Mouse (Mus musculus) layer of hippocampus, postnatal 25 days (tissue): ENCODE results near the gene Kif1bp. TPM values are rescaled to one million over a fixed set of nuclear protein-coding genes. Genes with fewer than 3 reads are reported as not detected.

ENCODE experiments used
- DNase-seq, 2 experiments: peaks; one replicate each; pipeline ENCODE4 v3.0.0; 2022; ENCODE audit warnings: mixed read lengths in 2 of 2, low spot score in 1 of 2; ENCODE audit errors: extremely low spot score in 1 of 2
- total RNA-seq, 2 experiments: library from RNA; stranded (reverse); gene quantifications; 2 replicates each; pipeline ENCODE4 v1.2.3; 2021

Gene Kif1bp
- total RNA-seq, 2 experiments from 2014 or later, result 212 to 215 TPM

GRCm38 (mm10) chr10:62557736-62558135 is 20.5 kb downstream of the Kif1bp start:
- no peak for DNase-seq

GRCm38 (mm10) chr10:62556558-62556901 is 21.7 kb downstream of the Kif1bp start:
- DNase-seq, result no peak

GRCm38 (mm10) chr10:62555705-62556557 is 22.3 kb downstream of the Kif1bp start:
- no peak for DNase-seq

- DNase-seq, result no peak
Measured at GRCm38 (mm10) chr10:62553611-62554091, 24.6 kb downstream of the Kif1bp start.

- no peak for DNase-seq
Measured at GRCm38 (mm10) chr10:62550787-62551300, 27.4 kb downstream of the Kif1bp start.

GRCm38 (mm10) chr10:62549523-62550166 is 28.6 kb downstream of the Kif1bp start:
- DNase-seq, result peak; percentile 45 to 80

GRCm38 (mm10) chr10:62546441-62546840 is 31.8 kb downstream of the Kif1bp start:
- no peak for DNase-seq

GRCm38 (mm10) chr10:62545759-62546158 is 32.5 kb downstream of the Kif1bp start:
- no peak for DNase-seq

- DNase-seq, result no peak
Measured at GRCm38 (mm10) chr10:62544316-62544715, 33.9 kb downstream of the Kif1bp start.

GRCm38 (mm10) chr10:62543399-62543808 is 34.9 kb downstream of the Kif1bp start:
- no peak for DNase-seq

GRCm38 (mm10) chr10:62542928-62543327 is 35.3 kb downstream of the Kif1bp start:
- no peak for DNase-seq

- no peak for DNase-seq
Measured at GRCm38 (mm10) chr10:62542507-62542906, 35.8 kb downstream of the Kif1bp start.

- no peak for DNase-seq
Measured at GRCm38 (mm10) chr10:62541499-62541898, 36.8 kb downstream of the Kif1bp start.

GRCm38 (mm10) chr10:62540800-62541199 is 37.5 kb downstream of the Kif1bp start:
- DNase-seq, result no peak

GRCm38 (mm10) chr10:62534509-62534908 is 43.7 kb downstream of the Kif1bp start:
- DNase-seq, result no peak

GRCm38 (mm10) chr10:62532832-62533231 is 45.4 kb downstream of the Kif1bp start:
- no peak for DNase-seq

- no peak for DNase-seq
Measured at GRCm38 (mm10) chr10:62530183-62530582, 48.1 kb downstream of the Kif1bp start.

- DNase-seq, result no peak
Measured at GRCm38 (mm10) chr10:62527351-62527750, 50.9 kb downstream of the Kif1bp start, which contains the start of gene Srgn. Srgn (minus strand) TSS chr10:62527451.

- DNase-seq, result no peak
Measured at GRCm38 (mm10) chr10:62522346-62522950, 55.8 kb downstream of the Kif1bp start.

- DNase-seq, result no peak
Measured at GRCm38 (mm10) chr10:62521763-62522162, 56.5 kb downstream of the Kif1bp start.

GRCm38 (mm10) chr10:62520911-62521310 is 57.3 kb downstream of the Kif1bp start:
- DNase-seq, result no peak
